Mouse (Mus musculus) erythroblast, adult 5-6 weeks (primary cell): ENCODE data around the gene Nr2c2ap. TPM values are rescaled to one million over a fixed set of nuclear protein-coding genes. Genes with fewer than 3 reads are reported as not detected.
A peak's percentile ranks its signal among the peaks of the same experiment; 100 is the strongest.

Experiments
- ATAC-seq: replicated peaks from 2 replicates; pipeline ENCODE4 v1.8.0; 2016; ENCODE audit warnings: moderate number of reproducible peaks, mild to moderate bottlenecking, moderate TSS enrichment, inconsistent platforms; ENCODE audit not compliant: poor library complexity, low FRiP score, severe bottlenecking
- total RNA-seq, 2 experiments: library from RNA; stranded (forward) in 1 of 2; stranded (reverse) in 1 of 2; fragments of 150-400 nt in 1 of 2; fragments of 200-764, 138-1000 nt in 1 of 2; gene quantifications; 2 replicates each; pipeline versions ENCODE4 v1.2.3 to v1.2.4; 2015 to 2017; ENCODE audit warnings: low replicate concordance in 2 of 2

Nr2c2ap gene
- total RNA-seq (2015; ENCODE audit: low replicate concordance) (4.8 and 5.4 TPM in 2 replicates), total RNA-seq (2017; ENCODE audit: low replicate concordance) (1.4 and 1.5 TPM in 2 replicates)

- ATAC-seq, result peak; percentile 85
Measured at GRCm38 (mm10) chr8:70131166-70131883, at the start of gene Nr2c2ap. Nr2c2ap (plus strand) TSS chr8:70131333.

- ATAC-seq, result no peak
Measured at GRCm38 (mm10) chr8:70081976-70082375, 49.2 kb upstream of the Nr2c2ap start.

- no peak for ATAC-seq
Measured at GRCm38 (mm10) chr8:70083285-70083684, 47.8 kb upstream of the Nr2c2ap start, which contains the start of gene Hapln4. Hapln4 (plus strand) TSS chr8:70083457.

- ATAC-seq, result 0 out of 2 replicates have a peak, but pooled peaks have one; percentile 22
Measured at GRCm38 (mm10) chr8:70084191-70085065, 46.7 kb upstream of the Nr2c2ap start.

- ATAC-seq, result no peak
Measured at GRCm38 (mm10) chr8:70086151-70086550, 45.0 kb upstream of the Nr2c2ap start.

GRCm38 (mm10) chr8:70087237-70087636 is 43.9 kb upstream of the Nr2c2ap start:
- ATAC-seq, result no peak

GRCm38 (mm10) chr8:70087836-70088650 is 43.1 kb upstream of the Nr2c2ap start:
- no peak for ATAC-seq

GRCm38 (mm10) chr8:70089296-70089960 is 41.7 kb upstream of the Nr2c2ap start:
- ATAC-seq, result no peak

GRCm38 (mm10) chr8:70092786-70093185 is 38.3 kb upstream of the Nr2c2ap start:
- no peak for ATAC-seq

GRCm38 (mm10) chr8:70099276-70099675 is 31.9 kb upstream of the Nr2c2ap start:
- ATAC-seq, result no peak

GRCm38 (mm10) chr8:70100241-70100640 is 30.9 kb upstream of the Nr2c2ap start:
- no peak for ATAC-seq

- peak; percentile 79 for ATAC-seq
Measured at GRCm38 (mm10) chr8:70104506-70104905, 26.6 kb upstream of the Nr2c2ap start.

GRCm38 (mm10) chr8:70104922-70105321 is 26.2 kb upstream of the Nr2c2ap start:
- ATAC-seq, result no peak

GRCm38 (mm10) chr8:70110451-70110850 is 20.7 kb upstream of the Nr2c2ap start:
- no peak for ATAC-seq

- no peak for ATAC-seq
Measured at GRCm38 (mm10) chr8:70111192-70111795, 19.8 kb upstream of the Nr2c2ap start.

- ATAC-seq, result no peak
Measured at GRCm38 (mm10) chr8:70112401-70113016, 18.6 kb upstream of the Nr2c2ap start.

GRCm38 (mm10) chr8:70114488-70114887 is 16.6 kb upstream of the Nr2c2ap start:
- ATAC-seq, result no peak

- ATAC-seq, result no peak
Measured at GRCm38 (mm10) chr8:70114892-70115291, 16.2 kb upstream of the Nr2c2ap start.

- ATAC-seq, result no peak
Measured at GRCm38 (mm10) chr8:70117611-70118010, 13.5 kb upstream of the Nr2c2ap start.
